Mouse (Mus musculus): ENCODE measurements around the gene H2al1a.
"Not testable (repeated sequence)": the region's sequence is repeated elsewhere in the genome, so short reads cannot be mapped to it uniquely, and the experiment has no call there.

H2al1a gene

DNA sequence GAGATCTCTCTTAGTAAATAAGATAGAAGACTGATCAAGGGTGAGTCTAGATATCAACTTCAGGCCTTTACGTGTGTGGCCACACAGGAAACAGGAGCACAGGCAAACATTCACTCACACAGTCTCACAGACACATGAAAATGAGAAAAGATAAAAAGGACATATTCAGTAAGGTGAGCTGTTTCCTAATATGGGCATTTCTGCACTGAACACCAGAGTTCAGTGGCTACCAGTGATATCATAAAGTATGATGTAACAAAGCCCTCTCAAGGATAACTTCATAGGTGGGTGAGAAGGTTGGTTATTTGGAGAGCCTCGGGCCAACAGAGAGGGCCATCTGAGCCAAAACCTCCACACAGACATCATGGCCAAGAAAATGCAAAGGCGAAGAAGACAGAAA is at the start of gene H2al1a:
Gene H2al1a (plus strand): TSS at position 301 of the 400 bp plus-strand sequence.
- not testable (repeated sequence) for DNase-seq (ENCODE audit: low spot score)

DNA sequence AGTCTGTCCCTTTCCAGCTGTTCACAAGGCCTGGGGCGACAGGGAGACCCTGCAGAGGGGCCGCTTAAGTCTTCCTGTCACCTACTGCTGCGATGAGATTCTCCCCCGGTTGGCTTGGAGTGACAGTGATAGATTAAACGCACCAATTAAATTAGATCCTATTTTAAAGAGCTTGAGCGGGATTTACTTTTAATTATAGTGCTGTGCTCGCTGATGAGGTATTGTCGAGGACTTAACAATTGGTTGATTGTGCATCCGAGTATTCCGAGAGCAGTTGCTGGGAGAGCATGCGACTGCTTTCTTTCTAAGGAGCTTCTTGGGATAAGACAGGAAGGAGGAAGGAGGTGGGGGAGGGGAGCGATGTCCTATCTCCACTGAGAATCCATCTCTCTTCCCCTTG is 48.9 kb upstream of the H2al1a start:
- DNase-seq (ENCODE audit: low spot score), result no peak

DNA sequence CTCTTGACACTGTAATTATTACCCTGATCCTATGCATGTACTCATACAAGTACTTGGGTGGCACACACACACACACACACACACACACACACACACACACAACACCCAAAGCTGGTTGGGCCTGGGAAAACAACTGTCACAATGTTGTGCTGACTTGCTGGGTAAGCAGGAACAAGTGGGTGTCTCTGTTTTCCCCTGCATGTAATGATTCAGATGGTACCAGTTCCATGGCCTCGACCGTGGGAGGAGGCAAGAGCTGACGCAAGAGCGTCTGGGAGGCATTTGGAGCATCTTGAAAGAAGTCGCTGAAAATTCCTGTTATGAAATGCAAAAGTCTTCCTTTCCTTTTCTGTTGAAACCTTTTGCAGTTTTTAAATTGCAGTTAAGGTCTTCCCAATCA is 45.0 kb upstream of the H2al1a start:
- peak; percentile 28 for DNase-seq (ENCODE audit: low spot score)

DNA sequence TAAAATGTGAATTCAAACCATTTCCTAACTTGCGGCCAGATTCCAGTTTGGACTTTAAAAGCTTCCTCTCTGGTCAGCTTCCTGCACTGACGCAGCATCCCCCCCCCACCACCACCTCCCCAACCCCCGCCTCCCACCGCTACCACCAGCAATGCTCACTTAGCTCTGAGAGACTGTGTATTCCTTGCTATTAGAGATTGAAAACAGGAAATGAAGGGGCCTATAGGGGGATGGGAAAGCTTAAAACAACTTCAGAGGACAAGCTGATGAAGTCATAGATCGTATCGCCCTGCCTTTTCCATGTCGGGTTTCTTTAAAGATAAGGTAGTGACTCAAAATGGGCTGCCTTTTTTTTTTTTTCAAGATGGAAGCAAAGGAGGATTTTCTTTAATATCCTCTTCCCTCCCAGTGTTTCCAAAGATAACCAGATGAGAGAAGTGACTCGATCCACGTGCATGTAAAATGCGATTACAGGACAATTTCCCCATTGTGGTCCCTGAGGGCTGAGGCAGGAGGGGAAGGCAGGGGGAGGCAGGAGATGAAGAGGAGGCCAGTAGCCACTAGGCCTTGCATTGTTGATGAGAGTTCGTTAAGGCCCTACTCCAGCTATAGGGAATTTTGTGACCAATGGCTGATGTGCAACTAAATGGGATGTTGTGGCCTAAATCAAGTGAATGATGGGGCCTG is 44.4 kb upstream of the H2al1a start:
- DNase-seq (ENCODE audit: low spot score), result no peak

- no peak for DNase-seq (ENCODE audit: low spot score)
Observed at GRCm38 (mm10) chrX:11255564-11256360, 43.3 kb upstream of the H2al1a start.

- DNase-seq (ENCODE audit: low spot score), result no peak
Observed at GRCm38 (mm10) chrX:11264918-11265317, 34.1 kb upstream of the H2al1a start.

GRCm38 (mm10) chrX:11267791-11268190 is 31.3 kb upstream of the H2al1a start:
- DNase-seq (ENCODE audit: low spot score), result no peak

- peak; percentile 23 for DNase-seq (ENCODE audit: low spot score)
Observed at GRCm38 (mm10) chrX:11269074-11269473, 30.0 kb upstream of the H2al1a start.

- DNase-seq (ENCODE audit: low spot score), result no peak
Observed at GRCm38 (mm10) chrX:11273190-11273589, 25.9 kb upstream of the H2al1a start.

DNA sequence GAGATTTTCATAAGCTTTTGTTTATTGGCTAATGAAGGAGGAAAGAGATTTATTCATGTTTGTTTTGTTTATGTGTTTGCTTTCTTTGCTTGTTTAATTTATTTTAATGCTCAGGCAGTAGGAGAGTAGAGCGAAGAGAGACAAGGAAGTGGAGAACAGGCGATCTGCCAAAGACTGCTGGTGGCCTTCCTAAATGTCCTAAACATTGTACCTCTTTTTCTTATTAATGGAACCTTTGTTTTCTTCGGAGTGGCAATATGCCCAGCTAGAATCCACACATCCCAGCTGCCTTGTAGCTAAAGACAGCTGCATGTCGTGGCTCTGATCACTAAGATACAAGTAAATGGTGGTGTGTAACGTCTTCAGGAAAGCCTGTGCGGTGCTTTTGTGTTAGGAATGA is 22.0 kb upstream of the H2al1a start:
- DNase-seq (ENCODE audit: low spot score), result no peak

DNA sequence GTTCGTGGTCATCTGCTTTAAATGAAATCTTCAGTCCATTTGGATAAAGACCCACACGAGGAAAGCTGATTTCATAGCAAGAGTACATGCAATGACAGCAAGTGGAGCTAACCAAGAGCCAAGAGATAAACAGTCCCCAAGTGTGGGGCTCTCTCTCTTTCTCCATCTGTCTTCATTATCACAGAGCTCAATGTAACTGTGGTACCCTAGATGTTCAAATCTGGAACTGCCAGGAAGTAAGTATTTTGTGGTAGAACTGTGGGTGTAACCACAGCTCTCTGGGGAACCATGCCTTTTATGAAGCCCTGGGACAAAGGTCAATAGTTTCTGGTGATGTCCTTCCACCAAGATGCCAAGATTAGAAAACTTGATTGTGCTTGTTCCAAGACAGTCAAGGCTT is 18.3 kb upstream of the H2al1a start:
- DNase-seq (ENCODE audit: low spot score), result no peak

- no peak for DNase-seq (ENCODE audit: low spot score)
Observed at GRCm38 (mm10) chrX:11288306-11288882, 10.7 kb upstream of the H2al1a start.

DNA sequence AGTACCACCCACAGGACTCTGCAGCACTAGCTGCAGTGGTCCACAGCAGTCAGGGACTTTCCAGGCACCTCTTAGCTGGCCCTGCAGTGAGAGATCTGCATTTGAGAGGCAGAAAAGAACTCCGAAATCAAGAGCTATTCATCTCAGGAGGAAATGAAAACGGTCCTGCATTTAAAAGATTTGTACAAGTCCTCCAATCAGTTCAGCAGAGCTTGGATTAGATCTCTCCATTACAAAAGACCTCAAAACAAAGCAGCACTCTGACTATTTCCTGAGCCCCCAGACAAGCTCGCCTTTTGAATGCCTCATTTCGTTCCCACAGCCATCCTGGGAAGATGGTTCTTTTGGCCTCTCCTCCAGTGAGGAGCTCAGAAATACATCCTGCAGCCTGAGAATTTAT is 9.8 kb upstream of the H2al1a start:
- DNase-seq (ENCODE audit: low spot score), result no peak

GRCm38 (mm10) chrX:11302132-11302531 is 3.1 kb downstream of the H2al1a start, which contains the start of gene H2al1b:
Gene H2al1b (plus strand): TSS chrX:11302432.
- not testable (repeated sequence) for DNase-seq (ENCODE audit: low spot score)

DNA sequence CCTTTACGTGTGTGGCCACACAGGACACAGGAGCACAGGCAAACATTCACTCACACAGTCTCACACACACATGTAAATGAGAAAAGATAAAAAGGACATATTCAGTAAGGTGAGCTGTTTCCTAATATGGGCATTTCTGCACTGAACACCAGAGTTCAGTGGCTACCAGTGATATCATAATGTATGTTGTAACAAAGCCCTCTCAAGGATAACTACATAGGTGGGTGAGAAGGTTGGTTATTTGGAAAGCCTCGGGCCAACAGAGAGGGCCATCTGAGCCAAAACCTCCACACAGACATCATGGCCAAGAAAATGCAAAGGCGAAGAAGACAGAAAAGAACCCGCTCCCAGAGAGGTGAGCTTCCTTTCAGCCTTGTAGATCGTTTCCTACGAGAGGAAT is 6.3 kb downstream of the H2al1a start, which contains the start of gene H2al1c:
Gene H2al1c (plus strand): TSS at position 301 of the 400 bp plus-strand sequence.
- not testable (repeated sequence) for DNase-seq (ENCODE audit: low spot score)

- DNase-seq (ENCODE audit: low spot score), result not testable (repeated sequence)
Observed at GRCm38 (mm10) chrX:11308524-11308923, 9.5 kb downstream of the H2al1a start, which contains the start of gene H2al1d. Gene H2al1d (plus strand): TSS chrX:11308824.

DNA sequence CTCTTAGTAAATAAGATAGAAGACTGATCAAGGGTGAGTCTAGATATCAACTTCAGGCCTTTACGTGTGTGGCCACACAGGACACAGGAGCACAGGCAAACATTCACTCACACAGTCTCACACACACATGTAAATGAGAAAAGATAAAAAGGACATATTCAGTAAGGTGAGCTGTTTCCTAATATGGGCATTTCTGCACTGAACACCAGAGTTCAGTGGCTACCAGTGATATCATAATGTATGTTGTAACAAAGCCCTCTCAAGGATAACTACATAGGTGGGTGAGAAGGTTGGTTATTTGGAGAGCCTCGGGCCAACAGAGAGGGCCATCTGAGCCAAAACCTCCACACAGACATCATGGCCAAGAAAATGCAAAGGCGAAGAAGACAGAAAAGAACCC is 12.6 kb downstream of the H2al1a start, which contains the start of gene H2al1e:
Gene H2al1e (plus strand): TSS at position 301 of the 400 bp plus-strand sequence.
- DNase-seq (ENCODE audit: low spot score), result not testable (repeated sequence)

DNA sequence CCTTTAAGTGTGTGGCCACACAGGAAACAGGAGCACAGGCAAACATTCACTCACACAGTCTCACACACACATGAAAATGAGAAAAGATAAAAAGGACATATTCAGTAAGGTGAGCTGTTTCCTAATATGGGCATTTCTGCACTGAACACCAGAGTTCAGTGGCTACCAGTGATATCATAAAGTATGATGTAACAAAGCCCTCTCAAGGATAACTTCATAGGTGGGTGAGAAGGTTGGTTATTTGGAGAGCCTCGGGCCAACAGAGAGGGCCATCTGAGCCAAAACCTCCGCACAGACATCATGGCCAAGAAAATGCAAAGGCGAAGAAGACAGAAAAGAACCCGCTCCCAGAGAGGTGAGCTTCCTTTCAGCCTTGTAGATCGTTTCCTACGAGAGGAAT is 15.8 kb downstream of the H2al1a start, which contains the start of gene H2al1f:
Gene H2al1f (plus strand): TSS at position 301 of the 400 bp plus-strand sequence.
- not testable (repeated sequence) for DNase-seq (ENCODE audit: low spot score)

- not testable (repeated sequence) for DNase-seq (ENCODE audit: low spot score)
Observed at GRCm38 (mm10) chrX:11317956-11318355, 18.9 kb downstream of the H2al1a start, which contains the start of gene H2al1g. Gene H2al1g (plus strand): TSS chrX:11318256.

DNA sequence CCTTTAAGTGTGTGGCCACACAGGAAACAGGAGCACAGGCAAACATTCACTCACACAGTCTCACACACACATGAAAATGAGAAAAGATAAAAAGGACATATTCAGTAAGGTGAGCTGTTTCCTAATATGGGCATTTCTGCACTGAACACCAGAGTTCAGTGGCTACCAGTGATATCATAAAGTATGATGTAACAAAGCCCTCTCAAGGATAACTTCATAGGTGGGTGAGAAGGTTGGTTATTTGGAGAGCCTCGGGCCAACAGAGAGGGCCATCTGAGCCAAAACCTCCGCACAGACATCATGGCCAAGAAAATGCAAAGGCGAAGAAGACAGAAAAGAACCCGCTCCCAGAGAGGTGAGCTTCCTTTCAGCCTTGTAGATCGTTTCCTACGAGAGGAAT is 22.1 kb downstream of the H2al1a start, which contains the start of gene H2al1h:
Gene H2al1h (plus strand): TSS at position 301 of the 400 bp plus-strand sequence.
- not testable (repeated sequence) for DNase-seq (ENCODE audit: low spot score)

DNA sequence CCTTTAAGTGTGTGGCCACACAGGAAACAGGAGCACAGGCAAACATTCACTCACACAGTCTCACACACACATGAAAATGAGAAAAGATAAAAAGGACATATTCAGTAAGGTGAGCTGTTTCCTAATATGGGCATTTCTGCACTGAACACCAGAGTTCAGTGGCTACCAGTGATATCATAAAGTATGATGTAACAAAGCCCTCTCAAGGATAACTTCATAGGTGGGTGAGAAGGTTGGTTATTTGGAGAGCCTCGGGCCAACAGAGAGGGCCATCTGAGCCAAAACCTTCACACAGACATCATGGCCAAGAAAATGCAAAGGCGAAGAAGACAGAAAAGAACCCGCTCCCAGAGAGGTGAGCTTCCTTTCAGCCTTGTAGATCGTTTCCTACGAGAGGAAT is 25.3 kb downstream of the H2al1a start, which contains the start of gene H2al1i:
Gene H2al1i (plus strand): TSS at position 301 of the 400 bp plus-strand sequence.
- DNase-seq (ENCODE audit: low spot score), result not testable (repeated sequence)

DNA sequence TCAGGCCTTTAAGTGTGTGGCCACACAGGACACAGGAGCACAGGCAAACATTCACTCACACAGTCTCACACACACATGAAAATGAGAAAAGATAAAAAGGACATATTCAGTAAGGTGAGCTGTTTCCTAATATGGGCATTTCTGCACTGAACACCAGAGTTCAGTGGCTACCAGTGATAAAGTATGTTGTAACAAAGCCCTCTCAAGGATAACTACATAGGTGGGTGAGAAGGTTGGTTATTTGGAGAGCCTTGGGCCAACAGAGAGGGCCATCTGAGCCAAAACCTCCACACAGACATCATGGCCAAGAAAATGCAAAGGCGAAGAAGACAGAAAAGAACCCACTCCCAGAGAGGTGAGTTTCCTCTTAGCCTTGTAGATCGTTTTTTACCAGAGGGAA is 28.5 kb downstream of the H2al1a start, which contains the start of gene H2al1j:
Gene H2al1j (plus strand): TSS at position 301 of the 400 bp plus-strand sequence.
- DNase-seq (ENCODE audit: low spot score), result not testable (repeated sequence)
